Mouse (Mus musculus) liver, embryonic 15.5 days (tissue): ENCODE results near the gene Hoxc12. TPM values are rescaled to one million over a fixed set of nuclear protein-coding genes. Genes with fewer than 3 reads are reported as not detected.

Source experiments
- ATAC-seq: fragments of 200-750 bp; cut with Nextera tagmentation; 2 replicates; pipeline ENCODE4 v1.8.0; 2017; ENCODE audit warnings: moderate number of reproducible peaks, mild to moderate bottlenecking, moderate library complexity; ENCODE audit not compliant: insufficient read depth
- H3K27ac ChIP-seq: fragments of 300-500 bp; sonication (generic); replicated peaks from 2 replicates; pipeline ENCODE4 v1.5.1; 2015; ENCODE audit warnings: mild to moderate bottlenecking, inconsistent platforms
- H3K27me3 ChIP-seq: fragments of 300-500 bp; sonication (generic); 2 replicates; pipeline ENCODE4 v1.6.1; 2015; ENCODE audit warnings: mild to moderate bottlenecking, inconsistent platforms
- H3K36me3 ChIP-seq: fragments of 300-500 bp; sonication (generic); replicated peaks from 2 replicates; pipeline ENCODE4 v1.6.1; 2015; ENCODE audit warnings: moderate library complexity, mild to moderate bottlenecking, inconsistent platforms
- H3K4me1 ChIP-seq: fragments of 300-500 bp; sonication (generic); replicated peaks from 2 replicates; pipeline ENCODE4 v1.6.1; 2015; ENCODE audit warnings: inconsistent platforms
- H3K4me2 ChIP-seq: fragments of 300-500 bp; sonication (generic); 2 replicates; pipeline ENCODE4 v1.6.1; 2015; ENCODE audit warnings: moderate library complexity, mild to moderate bottlenecking, inconsistent platforms
- H3K4me3 ChIP-seq: fragments of 300-500 bp; sonication (generic); replicated peaks from 2 replicates; pipeline ENCODE4 v1.5.1; 2015; ENCODE audit warnings: mild to moderate bottlenecking, inconsistent platforms
- H3K9ac ChIP-seq: fragments of 300-500 bp; sonication (generic); 2 replicates; pipeline ENCODE4 v1.6.1; 2015; ENCODE audit warnings: moderate library complexity, mild to moderate bottlenecking, inconsistent platforms
- H3K9me3 ChIP-seq: fragments of 300-500 bp; sonication (generic); replicated peaks from 2 replicates; pipeline ENCODE4 v1.6.1; 2016; ENCODE audit warnings: inconsistent platforms
- WGBS: fragments of 180-500 bp; shearing (Covaris S2); methylation state at CpG from one replicate; pipeline ENCODE4 v1.1.7; 2015; ENCODE audit warnings: mixed read lengths; ENCODE audit not compliant: insufficient replicate concordance; 5-methylcytosine and 5-hydroxymethylcytosine counted together
- polyA plus RNA-seq: library from polyadenylated mRNA; unstranded; fragments of >200 nt; fragmentation: Nextera tagmentation; extraction: Ambion mirVana; gene quantifications from 2 replicates; pipeline ENCODE4 v1.2.1, GENCODE M21; 2015

Gene Hoxc12
- polyA plus RNA-seq, 1 experiment from 2014 or later = not detected

- Histone ChIP-seq H3K9ac (no peak overlapping the region), H3K4me2 (no peak overlapping the region), H3K27me3 (peaks cover 100% of the 10 kb centered on the region), H3K36me3 (no peaks in the 10 kb centered on the region), H3K9me3 (no peaks in the 10 kb centered on the region), H3K4me1 (0 out of 2 replicates have a peak, but pooled peaks cover 2% of the 10 kb centered on the region), H3K27ac (no peak overlapping the region), H3K4me3 (no peak overlapping the region)
- 3% methylated on average over 34 of the region's 34 CpGs for WGBS
- ATAC-seq = no peak
These were observed 2.9 kb downstream of the Hoxc12 start for GRCm38 (mm10) chr15:102939256-102940155.

GRCm38 (mm10) chr15:102942739-102943467 lies 6.3 kb downstream of the Hoxc12 start:
- Histone ChIP-seq H3K9me3 (no peaks in the 10 kb centered on the region), H3K4me3 (no peak overlapping the region), H3K36me3 (no peaks in the 10 kb centered on the region), H3K9ac (no peak overlapping the region), H3K4me1 (no peaks in the 10 kb centered on the region), H3K4me2 (no peak overlapping the region), H3K27me3 (peaks cover 100% of the 10 kb centered on the region), H3K27ac (no peak overlapping the region)
- 1% methylated on average over 49 of the region's 53 CpGs for WGBS
- ATAC-seq = no peak

- no peaks in the 10 kb centered on the region for H3K36me3 ChIP-seq
- 4% methylated on average over 5 of the region's 5 CpGs for WGBS
- H3K4me3 ChIP-seq = no peak overlapping the region
- no peak for ATAC-seq
- H3K27me3 ChIP-seq = peaks cover 100% of the 10 kb centered on the region
- H3K9me3 ChIP-seq = no peaks in the 10 kb centered on the region
- no peaks in the 10 kb centered on the region for H3K4me1 ChIP-seq
- H3K27ac ChIP-seq = no peak overlapping the region
- no peak overlapping the region for H3K9ac ChIP-seq
- H3K4me2 ChIP-seq = no peak overlapping the region
These were observed 6.9 kb downstream of the Hoxc12 start for GRCm38 (mm10) chr15:102943468-102943813.

- Histone ChIP-seq H3K27ac (no peak overlapping the region), H3K27me3 (peaks cover 100% of the 10 kb centered on the region), H3K4me3 (no peak overlapping the region), H3K4me1 (no peaks in the 10 kb centered on the region), H3K9ac (no peak overlapping the region), H3K4me2 (no peak overlapping the region), H3K9me3 (no peaks in the 10 kb centered on the region), H3K36me3 (no peaks in the 10 kb centered on the region)
- 5% methylated on average over 22 of the region's 22 CpGs for WGBS
- no peak for ATAC-seq
These were observed 8.9 kb downstream of the Hoxc12 start for GRCm38 (mm10) chr15:102945185-102946077.

GRCm38 (mm10) chr15:102947276-102947675 lies 10.7 kb downstream of the Hoxc12 start:
- peaks cover 100% of the 10 kb centered on the region for H3K27me3 ChIP-seq
- H3K27ac ChIP-seq = no peak overlapping the region
- no peak overlapping the region for H3K4me2 ChIP-seq
- WGBS = 1% methylated on average over 9 of the region's 9 CpGs
- H3K9me3 ChIP-seq = no peaks in the 10 kb centered on the region
- no peaks in the 10 kb centered on the region for H3K4me1 ChIP-seq
- no peaks in the 10 kb centered on the region for H3K36me3 ChIP-seq
- H3K4me3 ChIP-seq = no peak overlapping the region
- no peak overlapping the region for H3K9ac ChIP-seq
- no peak for ATAC-seq

GRCm38 (mm10) chr15:102948842-102949241 lies 12.3 kb downstream of the Hoxc12 start:
- no peaks in the 10 kb centered on the region for H3K4me1 ChIP-seq
- no peaks in the 10 kb centered on the region for H3K36me3 ChIP-seq
- H3K27ac ChIP-seq = no peak overlapping the region
- no peak overlapping the region for H3K9ac ChIP-seq
- no peak for ATAC-seq
- WGBS = 8% methylated on average over 2 of the region's 2 CpGs
- H3K4me2 ChIP-seq = no peak overlapping the region
- no peak overlapping the region for H3K4me3 ChIP-seq
- H3K9me3 ChIP-seq = no peaks in the 10 kb centered on the region
- H3K27me3 ChIP-seq = peaks cover 100% of the 10 kb centered on the region

- ATAC-seq = no peak
- H3K4me2 ChIP-seq = no peak overlapping the region
- H3K9me3 ChIP-seq = no peaks in the 10 kb centered on the region
- no peaks in the 10 kb centered on the region for H3K4me1 ChIP-seq
- no peaks in the 10 kb centered on the region for H3K36me3 ChIP-seq
- no peak overlapping the region for H3K9ac ChIP-seq
- H3K27me3 ChIP-seq = peaks cover 100% of the 10 kb centered on the region
- H3K4me3 ChIP-seq = no peak overlapping the region
- H3K27ac ChIP-seq = no peak overlapping the region
- WGBS = 1% methylated on average over 20 of the region's 20 CpGs
These were observed 13.1 kb downstream of the Hoxc12 start for GRCm38 (mm10) chr15:102949696-102950095.

- Histone ChIP-seq H3K9ac (no peak overlapping the region), H3K9me3 (no peaks in the 10 kb centered on the region), H3K27ac (no peak overlapping the region), H3K4me2 (no peak overlapping the region), H3K27me3 (peaks cover 100% of the 10 kb centered on the region), H3K4me3 (no peak overlapping the region), H3K4me1 (no peaks in the 10 kb centered on the region), H3K36me3 (no peaks in the 10 kb centered on the region)
- no peak for ATAC-seq
- WGBS = 6% methylated on average over 2 of the region's 2 CpGs
These were observed 14.3 kb downstream of the Hoxc12 start for GRCm38 (mm10) chr15:102950877-102951276.

GRCm38 (mm10) chr15:102953561-102953960 lies 17.0 kb downstream of the Hoxc12 start:
- no peak overlapping the region for H3K4me2 ChIP-seq
- no peaks in the 10 kb centered on the region for H3K4me1 ChIP-seq
- no peak overlapping the region for H3K9ac ChIP-seq
- peaks cover 100% of the 10 kb centered on the region for H3K27me3 ChIP-seq
- WGBS = 4% methylated on average over 6 of the region's 6 CpGs
- no peak overlapping the region for H3K27ac ChIP-seq
- no peaks in the 10 kb centered on the region for H3K9me3 ChIP-seq
- H3K4me3 ChIP-seq = no peak overlapping the region
- no peaks in the 10 kb centered on the region for H3K36me3 ChIP-seq
- no peak for ATAC-seq

- Histone ChIP-seq H3K4me1 (no peaks in the 10 kb centered on the region), H3K36me3 (no peaks in the 10 kb centered on the region), H3K9me3 (no peaks in the 10 kb centered on the region), H3K4me3 (no peak within 1 kb of the TSS), H3K27ac (no peak within 1 kb of the TSS), H3K4me2 (no peak within 1 kb of the TSS), H3K9ac (no peak within 1 kb of the TSS), H3K27me3 (peaks cover 99% of the 10 kb centered on the region)
- ATAC-seq = no peak
- WGBS = 2% methylated on average over 56 of the region's 57 CpGs
These were observed 17.8 kb downstream of the Hoxc12 start, which contains the start of gene Hoxc11 for GRCm38 (mm10) chr15:102954192-102955006. TSS of gene Hoxc11 (plus strand) at chr15:102954427.
